8 mouse cellular contexts compared by ENCODE assay signal in genomic region chr6:25767073-25767472, GRCm38 (mm10). TPM values are rescaled to one million over a fixed set of nuclear protein-coding genes. Genes with fewer than 3 reads are reported as not detected.
DNase-seq lines count a peak whose midpoint lies in the region; ATAC-seq and TF ChIP-seq lines count a peak whose summit lies in the region.

No protein-coding gene starts in this region.

- peak; percentile 96 for ATAC-seq in hindbrain, embryonic 16.5 days
- no peak for ATAC-seq in liver, embryonic 14.5 days (ENCODE audit: insufficient read depth)
- peak; percentile 43; the same call in 1 of the 2 replicates for ATAC-seq in stomach, embryonic 15.5 days (ENCODE audit: insufficient read depth, low FRiP score, low read depth)

- peak overlapping the region; percentile 45 for H3K4me2 ChIP-seq in hindbrain, embryonic 16.5 days (ENCODE audit: low read length)
- no peak overlapping the region for H3K4me2 ChIP-seq in liver, embryonic 14.5 days (ENCODE audit: low read depth)
- H3K4me2 ChIP-seq in stomach, embryonic 15.5 days: no peak overlapping the region

- WGBS in hindbrain, embryonic 16.5 days: 35% methylated on average over 7 of the region's 7 CpGs
- 82% methylated on average over 7 of the region's 7 CpGs for WGBS in liver, embryonic 14.5 days (ENCODE audit: insufficient replicate concordance)
- whole genome bisulfite sequencing in stomach, embryonic 15.5 days: 45% methylated on average over 7 of the region's 7 CpGs

- peak; percentile 6 for DNase-seq in gastrocnemius, postnatal 10 days
- DNase-seq in gastrocnemius, postnatal 36 days: no peak
- DNase-seq in ES-CJ7 (ENCODE audit: low read depth, low spot score): peak; percentile 64
- peak; percentile 68 to 73 for DNase-seq in cerebellum, postnatal 14 days
- DNase-seq in liver, embryonic 14.5 days (ENCODE audit: low read depth in 3 of 3, low spot score in 3 of 3): no peak
- no peak for DNase-seq in gastrocnemius, adult 8-10 months (ENCODE audit: low spot score in 2 of 2)

- no peaks in the 10 kb centered on the region for H3K9me3 ChIP-seq in hindbrain, embryonic 16.5 days (ENCODE audit: control insufficient read depth, low read length)
- no peaks in the 10 kb centered on the region for H3K9me3 ChIP-seq in liver, embryonic 14.5 days (ENCODE audit: control insufficient read depth, low read length)
- no peaks in the 10 kb centered on the region for H3K9me3 ChIP-seq in stomach, embryonic 15.5 days

- H3K4me3 ChIP-seq in hindbrain, embryonic 16.5 days (ENCODE audit: low read length): no peak overlapping the region
- no peak overlapping the region for H3K4me3 ChIP-seq in liver, embryonic 14.5 days (ENCODE audit: insufficient read depth in 1 of 2, low read depth in 2 of 2, low read length in 2 of 2)
- H3K4me3 ChIP-seq in stomach, embryonic 15.5 days (replicated peaks): no peak overlapping the region

- H3K4me1 ChIP-seq in hindbrain, embryonic 16.5 days (ENCODE audit: control insufficient read depth, insufficient read depth, low read depth, low read length): no peaks in the 10 kb centered on the region; the same call in none of the 2 replicates
- H3K4me1 ChIP-seq in liver, embryonic 14.5 days (replicated peaks; ENCODE audit: control insufficient read depth in 2 of 2, insufficient read depth in 2 of 2, low read length in 1 of 2): no peaks in the 10 kb centered on the region
- no peaks in the 10 kb centered on the region for H3K4me1 ChIP-seq in stomach, embryonic 15.5 days

- H3K9ac ChIP-seq in hindbrain, embryonic 16.5 days (ENCODE audit: low read depth, low read length): no peak overlapping the region
- H3K9ac ChIP-seq in liver, embryonic 14.5 days (replicated peaks): no peak overlapping the region
- H3K9ac ChIP-seq in stomach, embryonic 15.5 days: no peak overlapping the region

- no peaks in the 10 kb centered on the region for H3K27me3 ChIP-seq in hindbrain, embryonic 16.5 days (replicated peaks; ENCODE audit: control insufficient read depth, insufficient read depth, low read length)
- H3K27me3 ChIP-seq in liver, embryonic 14.5 days (ENCODE audit: control insufficient read depth, insufficient read depth, low read length): no peaks in the 10 kb centered on the region
- no peaks in the 10 kb centered on the region for H3K27me3 ChIP-seq in stomach, embryonic 15.5 days (replicated peaks)

- intact Hi-C loops in gastrocnemius, postnatal 36 days (cut with DNase I): no loop called here

- H3K36me3 ChIP-seq in hindbrain, embryonic 16.5 days (ENCODE audit: control insufficient read depth, insufficient read depth, low read length): peaks cover 11% of the 10 kb centered on the region
- H3K36me3 ChIP-seq in liver, embryonic 14.5 days (replicated peaks; ENCODE audit: control insufficient read depth, insufficient read depth, low read depth): peaks cover 32% of the 10 kb centered on the region
- H3K36me3 ChIP-seq in stomach, embryonic 15.5 days: 0 out of 2 replicates have a peak, but pooled peaks cover 12% of the 10 kb centered on the region

- peak; percentile 45 for TF ChIP-seq CTCF in liver, embryonic 14.5 days (IDR thresholded peaks at IDR 0.05; ENCODE audit: low read depth)

- H3K27ac ChIP-seq in hindbrain, embryonic 16.5 days (ENCODE audit: low read depth, low read length): no peak overlapping the region
- no peak overlapping the region for H3K27ac ChIP-seq in liver, embryonic 14.5 days
- no peak overlapping the region for H3K27ac ChIP-seq in stomach, embryonic 15.5 days

- no peak for TF ChIP-seq EP300 in liver, embryonic 14.5 days (IDR thresholded peaks at IDR 0.05; ENCODE audit: low read depth)

RNA-seq across cellular contexts. Expression of gene Pot1a, which starts 42.0 kb away (rescaled TPM):
- 10 to 100 TPM in 1 of 2 experiments, 1 to 10 TPM in 1; 9.0 to 10.5 TPM for total RNA-seq in gastrocnemius, postnatal 10 days (2021)
- total RNA-seq in gastrocnemius, postnatal 36 days (2021): 1 to 10 TPM; 6.9 to 8.0 TPM
- polyA plus RNA-seq in hindbrain, embryonic 16.5 days (2015; fragmentation: Nextera tagmentation; extraction: Ambion mirVana): 27.5 and 28.9 TPM in 2 replicates
- 10.8 and 12.4 TPM in 2 replicates for polyA plus RNA-seq in liver, embryonic 14.5 days (2012; rRNA removed)
- polyA plus RNA-seq in liver, embryonic 14.5 days (2014; fragmentation: Nextera tagmentation; extraction: Ambion mirVana): 26.5 and 26.6 TPM in 2 replicates
- 24.3 and 29.6 TPM in 2 replicates for polyA plus RNA-seq in stomach, embryonic 15.5 days (2015; fragmentation: Nextera tagmentation; extraction: Ambion mirVana)
- total RNA-seq in gastrocnemius, adult 8-10 months (2022): 1 to 10 TPM; 7.4 to 9.6 (median 7.8) TPM

Comparison
In these comparisons a context has a peak if more than half of its experiments do, and no peak if none do; other contexts are left out.
1. DNase-seq: peak in gastrocnemius, postnatal 10 days (single experiment), ES-CJ7 (single experiment) and cerebellum, postnatal 14 days (2 of 2); none in gastrocnemius, postnatal 36 days (0 of 2), liver, embryonic 14.5 days (0 of 3) and gastrocnemius, adult 8-10 months (0 of 2).